Mouse (Mus musculus): ENCODE data around the gene Tgfa.

Gene Tgfa

DNA sequence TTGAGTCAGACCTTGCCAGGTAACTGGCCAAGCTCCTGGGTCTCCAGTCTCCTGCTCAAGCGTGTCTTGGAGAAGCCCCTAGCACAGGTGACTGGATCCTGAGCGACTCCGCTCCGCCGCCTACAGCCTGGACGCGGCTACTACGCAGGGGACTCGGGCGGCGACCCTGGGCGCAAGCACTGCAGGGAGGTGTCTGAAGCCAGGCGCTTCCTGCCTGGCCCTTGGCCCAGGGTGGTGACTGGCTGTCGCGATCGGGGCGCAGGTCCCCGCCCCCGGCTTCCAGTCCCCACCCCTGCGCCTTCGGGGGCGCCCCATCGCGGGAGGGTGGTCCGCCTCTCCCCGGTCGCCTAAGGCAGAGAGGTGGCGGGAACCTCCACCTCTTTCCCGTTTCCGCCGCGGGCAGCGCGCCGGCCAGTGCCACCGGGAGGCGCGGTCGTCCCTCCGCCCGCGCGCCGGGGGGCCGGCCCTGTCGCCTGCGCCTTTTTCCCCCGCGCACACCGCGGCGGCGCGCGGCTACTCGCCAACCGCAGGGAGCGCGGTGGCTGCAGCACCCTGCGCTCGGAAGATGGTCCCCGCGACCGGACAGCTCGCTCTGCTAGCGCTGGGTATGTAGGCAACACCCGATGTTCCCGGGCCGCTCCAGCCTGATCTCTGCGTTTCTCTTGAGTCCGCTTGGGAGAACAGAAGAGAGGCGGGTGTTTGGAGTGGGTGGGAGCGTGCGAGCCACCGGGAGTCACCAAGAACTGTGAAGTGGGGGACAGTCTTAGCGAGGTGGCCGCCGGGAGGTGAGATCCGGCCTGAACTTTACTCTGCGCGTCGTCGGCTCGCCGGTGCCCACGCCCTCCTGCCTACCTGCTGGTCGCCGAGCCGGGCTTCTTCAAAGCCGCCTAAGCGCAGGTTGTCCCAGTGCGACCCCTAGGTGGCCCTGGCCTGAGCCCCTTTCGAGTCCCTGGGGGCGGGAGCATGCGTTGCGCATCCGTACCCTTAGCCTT, at the start of gene Tgfa:
Gene Tgfa, plus strand, starts transcription at position 283 of the 992 bp plus-strand sequence.
- DNase-seq (ENCODE audit: low spot score), result peak; percentile 72

DNA sequence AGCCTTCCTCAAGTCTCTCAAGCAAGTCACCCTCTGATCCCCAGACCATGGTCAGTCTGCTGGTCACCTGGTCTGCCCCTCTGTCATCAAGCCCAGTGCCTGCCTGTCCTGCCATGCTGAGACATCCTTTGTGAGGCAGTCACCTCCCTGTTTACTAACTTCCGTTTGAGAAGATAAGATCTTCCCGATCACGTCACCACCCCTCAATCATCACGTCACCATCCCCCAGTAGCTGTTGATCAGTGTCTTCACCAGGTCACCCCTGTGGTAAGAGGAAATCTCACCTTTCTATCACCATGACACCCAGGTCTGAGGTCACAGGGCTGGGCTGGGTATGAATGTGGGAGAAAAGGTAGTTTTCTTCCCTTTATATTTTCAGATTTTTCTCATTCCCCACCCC, 46.5 kb upstream of the Tgfa start:
- no peak for DNase-seq (ENCODE audit: low spot score)

GRCm38 (mm10) chr6:86149001-86149400, 46.0 kb upstream of the Tgfa start:
- no peak for DNase-seq (ENCODE audit: low spot score)

- no peak for DNase-seq (ENCODE audit: low spot score)
These were observed 42.3 kb upstream of the Tgfa start for GRCm38 (mm10) chr6:86152676-86153075.

GRCm38 (mm10) chr6:86153436-86153990, 41.5 kb upstream of the Tgfa start:
- DNase-seq (ENCODE audit: low spot score), result peak; percentile 39

- no peak for DNase-seq (ENCODE audit: low spot score)
These were observed 41.0 kb upstream of the Tgfa start for GRCm38 (mm10) chr6:86154006-86154405.

DNA sequence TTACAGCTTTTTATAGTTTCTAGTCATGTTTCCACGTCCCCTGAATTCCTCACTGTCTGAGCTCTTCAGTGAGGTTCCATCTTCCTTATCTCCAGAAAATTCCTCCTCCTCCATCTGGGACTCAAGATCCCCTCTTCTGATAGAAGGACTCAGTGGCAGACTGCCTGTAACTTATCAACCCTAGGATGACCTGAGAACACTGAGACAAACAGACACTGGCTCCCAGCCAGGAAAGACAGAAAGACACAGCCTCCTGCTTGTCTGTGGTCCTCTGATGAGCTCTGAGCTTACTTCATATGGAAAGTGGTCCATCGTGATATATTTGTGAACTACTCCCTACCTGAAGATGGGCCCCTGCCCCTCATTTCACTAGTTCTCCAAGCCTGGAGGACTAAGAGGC, 40.5 kb upstream of the Tgfa start:
- no peak for DNase-seq (ENCODE audit: low spot score)

DNA sequence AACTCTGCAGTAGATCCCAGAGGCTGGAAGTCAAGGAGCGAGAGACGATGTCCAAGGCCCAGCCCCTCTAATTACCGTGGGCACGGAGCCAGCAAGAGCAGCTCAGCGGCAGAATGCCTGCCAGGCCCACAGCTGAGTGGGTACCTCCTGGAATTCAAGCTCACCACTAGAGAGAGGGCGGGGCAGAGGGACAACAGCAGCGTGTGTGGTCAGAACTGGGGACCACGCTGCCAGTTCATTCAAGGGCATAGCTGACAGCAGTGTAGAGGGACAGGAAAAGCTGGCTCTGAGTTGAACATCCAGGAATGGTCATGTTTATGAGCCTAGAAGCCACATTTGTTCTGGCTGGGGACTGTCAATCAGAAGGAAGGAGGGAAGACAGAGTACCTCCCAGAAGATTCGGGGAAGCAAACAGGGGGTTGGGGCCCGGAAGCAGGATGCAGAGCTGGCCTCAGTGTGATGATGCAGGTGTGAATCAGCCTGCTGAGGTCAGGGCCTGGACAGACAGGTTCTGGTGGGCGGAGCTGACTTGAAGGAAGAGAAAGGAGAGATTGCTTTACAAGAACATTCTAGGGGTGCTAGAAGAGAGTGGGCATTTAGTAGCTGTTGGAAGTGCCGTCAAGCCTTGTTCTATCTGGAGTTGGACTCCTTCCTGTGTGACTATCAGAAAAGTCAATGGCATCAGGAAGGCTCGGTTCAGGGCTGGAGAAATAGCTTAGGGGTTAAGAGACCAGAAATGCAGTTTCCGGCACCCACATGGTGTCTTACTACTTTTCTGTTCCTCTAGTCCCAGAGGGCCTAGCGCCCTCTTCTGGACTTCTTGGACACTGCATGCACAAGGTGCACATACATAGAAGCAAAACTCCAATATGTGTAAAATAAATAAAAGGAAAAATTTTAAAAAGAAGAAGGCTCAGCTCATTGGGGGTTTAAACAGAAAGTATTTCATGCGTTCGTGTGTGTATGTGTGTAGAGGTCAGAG, 37.5 kb upstream of the Tgfa start:
- no peak for DNase-seq (ENCODE audit: low spot score)

DNA sequence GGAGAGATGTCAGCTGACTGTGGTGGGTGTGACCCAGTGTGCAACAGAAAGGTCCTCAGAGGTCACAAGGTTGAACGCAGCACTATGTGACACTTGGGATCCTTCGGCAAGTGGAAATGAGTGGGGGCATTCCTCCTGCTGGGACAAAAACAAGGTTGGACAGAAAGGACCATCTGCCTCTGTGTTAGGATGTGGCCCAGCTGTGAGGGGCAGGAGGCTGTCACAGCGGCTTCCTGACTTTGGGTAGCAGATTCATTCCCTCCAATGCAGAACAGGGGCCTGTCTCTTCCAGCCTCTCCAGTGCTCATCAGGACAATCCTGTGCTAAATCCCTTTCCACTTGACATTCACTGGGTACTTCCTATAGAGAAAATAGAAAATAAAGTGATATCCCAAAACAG, 34.1 kb upstream of the Tgfa start:
- DNase-seq (ENCODE audit: low spot score), result no peak

- DNase-seq (ENCODE audit: low spot score), result no peak
These were observed 33.4 kb upstream of the Tgfa start for GRCm38 (mm10) chr6:86161586-86161985.

- no peak for DNase-seq (ENCODE audit: low spot score)
These were observed 31.0 kb upstream of the Tgfa start for GRCm38 (mm10) chr6:86164028-86164427.

- no peak for DNase-seq (ENCODE audit: low spot score)
These were observed 28.6 kb upstream of the Tgfa start for GRCm38 (mm10) chr6:86166426-86166825.

GRCm38 (mm10) chr6:86167851-86168250, 27.2 kb upstream of the Tgfa start:
- no peak for DNase-seq (ENCODE audit: low spot score)

- no peak for DNase-seq (ENCODE audit: low spot score)
These were observed 25.9 kb upstream of the Tgfa start for GRCm38 (mm10) chr6:86169166-86169565.

- DNase-seq (ENCODE audit: low spot score), result no peak
These were observed 18.8 kb upstream of the Tgfa start for GRCm38 (mm10) chr6:86176236-86176635.

GRCm38 (mm10) chr6:86176721-86177120, 18.3 kb upstream of the Tgfa start:
- DNase-seq (ENCODE audit: low spot score), result no peak

GRCm38 (mm10) chr6:86177331-86177982, 17.6 kb upstream of the Tgfa start:
- DNase-seq (ENCODE audit: low spot score), result no peak

DNA sequence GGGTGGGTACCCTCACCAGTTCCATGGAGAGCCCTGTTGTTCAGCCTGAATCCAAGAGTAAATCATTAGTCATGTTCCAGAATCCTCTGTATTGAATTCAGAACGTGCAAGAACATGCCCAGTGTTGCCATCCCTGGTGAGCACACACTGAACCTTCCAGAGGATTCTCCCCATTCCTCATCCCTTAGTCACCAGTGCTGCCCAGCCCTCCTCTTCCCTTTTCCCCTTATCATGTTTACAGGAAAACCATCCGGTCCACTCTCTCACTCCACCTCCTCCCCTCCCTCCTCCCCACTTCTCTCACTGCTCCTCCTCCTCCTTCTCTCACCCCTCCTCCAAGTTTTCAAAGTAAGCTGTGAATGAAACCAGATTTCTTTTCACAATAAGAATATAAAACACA, 14.4 kb upstream of the Tgfa start:
- no peak for DNase-seq (ENCODE audit: low spot score)

DNA sequence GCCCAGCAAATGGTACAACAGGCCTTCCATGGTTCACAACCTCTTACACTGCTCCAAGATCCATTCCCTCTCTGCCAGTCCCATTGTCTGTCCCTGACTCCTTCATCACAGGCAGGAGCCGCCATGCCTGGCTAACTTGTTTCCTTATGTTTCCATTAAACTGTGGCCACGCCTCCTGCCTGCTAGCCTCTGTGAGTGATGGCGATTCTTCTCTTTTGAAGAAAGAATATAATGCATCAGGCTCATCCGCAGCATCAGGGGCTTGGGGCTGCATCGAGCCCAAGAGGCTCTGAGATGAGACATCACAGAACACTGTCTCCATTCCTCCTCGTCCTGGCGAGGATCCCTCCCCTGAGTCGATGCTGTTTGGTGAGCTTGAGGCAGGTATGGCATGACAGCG, 13.0 kb upstream of the Tgfa start:
- no peak for DNase-seq (ENCODE audit: low spot score)

- no peak for DNase-seq (ENCODE audit: low spot score)
These were observed 12.4 kb upstream of the Tgfa start for GRCm38 (mm10) chr6:86182626-86183025.

GRCm38 (mm10) chr6:86186106-86186955, 8.7 kb upstream of the Tgfa start:
- DNase-seq (ENCODE audit: low spot score), result peak; percentile 64

All from layer of hippocampus, adult 11-12 months (tissue).